Mouse (Mus musculus) CH12.LX (cell line): Measurements from ENCODE around the gene Pex16. TPM values are rescaled to one million over a fixed set of nuclear protein-coding genes. Genes with fewer than 3 reads are reported as not detected.

Experiments
- DNase-seq: peaks from one replicate; pipeline ENCODE4 v3.0.0-alpha.2; 2013; ENCODE audit errors: extremely low read depth
- H3K27ac ChIP-seq: 2 replicates; pipeline ENCODE4 v1.5.1; 2012; ENCODE audit warnings: low read depth, mild to moderate bottlenecking, control low read depth, moderate library complexity; ENCODE audit not compliant: insufficient read depth
- H3K27me3 ChIP-seq: replicated peaks from 2 replicates; pipeline ENCODE3; 2012; ENCODE audit warnings: inconsistent platforms
- H3K36me3 ChIP-seq, 2 experiments: replicated peaks in 1 of 2; 2 replicates each; pipeline versions ENCODE3 to v1.6.1; 2012; ENCODE audit warnings: inconsistent platforms in 1 of 2, low read length in 1 of 2, mild to moderate bottlenecking in 1 of 2, mixed read lengths in 1 of 2, moderate library complexity in 1 of 2; ENCODE audit not compliant: control insufficient read depth in 1 of 2, insufficient read depth in 1 of 2
- H3K4me1 ChIP-seq, 2 experiments: 2 replicates each; pipeline ENCODE4 v1.6.1; 2012; ENCODE audit warnings: inconsistent platforms in 1 of 2, moderate library complexity in 1 of 2; ENCODE audit not compliant: insufficient read depth in 2 of 2, control insufficient read depth in 1 of 2
- H3K4me2 ChIP-seq: 2 replicates; pipeline ENCODE4 v1.6.1; 2012; ENCODE audit warnings: low read depth, mild to moderate bottlenecking, control low read depth; ENCODE audit not compliant: poor library complexity, insufficient read depth, severe bottlenecking
- H3K4me3 ChIP-seq, 3 experiments: fragments of 150-350 bp in 1 of 3; sonication (generic) in 1 of 3; replicated peaks in 1 of 3; 2 replicates each; pipeline versions ENCODE3 to v1.5.1; 2011 to 2012; ENCODE audit warnings: low read depth in 2 of 3, low read length in 2 of 3, mild to moderate bottlenecking in 2 of 3, moderate library complexity in 2 of 3, control low read depth in 1 of 3, improper control_type of control experiment in 1 of 3, inconsistent platforms in 1 of 3, mixed read lengths in 1 of 3; ENCODE audit not compliant: poor library complexity in 1 of 3
- H3K79me2 ChIP-seq: replicated peaks from 2 replicates; pipeline ENCODE4 v1.6.1; 2012; ENCODE audit warnings: mild to moderate bottlenecking, moderate library complexity; ENCODE audit not compliant: control insufficient read depth, poor library complexity, insufficient read depth, severe bottlenecking; ENCODE audit errors: extremely low read depth
- H3K9ac ChIP-seq: 2 replicates; pipeline ENCODE4 v1.6.1; 2012; ENCODE audit warnings: low read depth, mild to moderate bottlenecking, control low read depth, moderate library complexity; ENCODE audit not compliant: insufficient read depth
- H3K9me3 ChIP-seq: replicated peaks from 2 replicates; pipeline ENCODE3; 2012; ENCODE audit warnings: low read length, inconsistent platforms, mixed read lengths
- CHD1 ChIP-seq: IDR thresholded peaks from 2 replicates; pipeline ENCODE4 v1.6.1; 2012; ENCODE audit warnings: low read depth, low read length, improper control_type of control experiment, inconsistent platforms
- CHD2 ChIP-seq: IDR thresholded peaks from 2 replicates; pipeline ENCODE4 v1.6.1; 2011; ENCODE audit warnings: low read length, improper control_type of control experiment
- E2F4 ChIP-seq: IDR thresholded peaks from 2 replicates; pipeline ENCODE4 v1.6.1; 2011; ENCODE audit warnings: low read depth, low read length, improper control_type of control experiment; ENCODE audit not compliant: insufficient replicate concordance
- ELF1 ChIP-seq: IDR thresholded peaks from 2 replicates; pipeline ENCODE4 v1.6.1; 2014; ENCODE audit warnings: low read depth, mild to moderate bottlenecking, inconsistent platforms, low read length, improper control_type of control experiment
- EP300 ChIP-seq: IDR thresholded peaks from 2 replicates; pipeline ENCODE4 v1.6.1; 2011; ENCODE audit warnings: low read length, improper control_type of control experiment
- ETS1 ChIP-seq: conservative IDR thresholded peaks from 2 replicates; pipeline ENCODE4 v1.6.1; 2012; ENCODE audit warnings: low read depth, mild to moderate bottlenecking, inconsistent platforms, low read length, improper control_type of control experiment, moderate library complexity
- GABPA ChIP-seq: IDR thresholded peaks from 2 replicates; pipeline ENCODE4 v1.6.1; 2012; ENCODE audit warnings: low read depth, low read length, improper control_type of control experiment, inconsistent platforms; ENCODE audit not compliant: insufficient replicate concordance
- HCFC1 ChIP-seq: IDR thresholded peaks from 2 replicates; pipeline ENCODE4 v1.6.1; 2012; ENCODE audit warnings: low read depth, mild to moderate bottlenecking, inconsistent platforms, low read length, improper control_type of control experiment
- IRF4 ChIP-seq: IDR thresholded peaks from 2 replicates; pipeline ENCODE4 v1.6.1; 2014; ENCODE audit warnings: low read depth, mild to moderate bottlenecking, inconsistent platforms, low read length, improper control_type of control experiment
- JUND ChIP-seq: conservative IDR thresholded peaks from 2 replicates; pipeline ENCODE4 v1.6.1; 2011; ENCODE audit warnings: low read depth, low read length, improper control_type of control experiment
- KAT2A ChIP-seq: IDR thresholded peaks from 2 replicates; pipeline ENCODE4 v1.6.1; 2012; ENCODE audit warnings: low read length, improper control_type of control experiment, inconsistent platforms; ENCODE audit not compliant: insufficient replicate concordance
- MAZ ChIP-seq: IDR thresholded peaks from 2 replicates; pipeline ENCODE4 v1.6.1; 2012; ENCODE audit warnings: low read depth, mild to moderate bottlenecking, inconsistent platforms, low read length, improper control_type of control experiment, moderate library complexity
- MEF2A ChIP-seq: IDR thresholded peaks from 2 replicates; pipeline ENCODE4 v1.6.1; 2014; ENCODE audit warnings: low read depth, mild to moderate bottlenecking, inconsistent platforms, low read length, improper control_type of control experiment, borderline replicate concordance
- MXI1 ChIP-seq: IDR thresholded peaks from 2 replicates; pipeline ENCODE4 v1.6.1; 2011; ENCODE audit warnings: mild to moderate bottlenecking, low read depth, low read length, improper control_type of control experiment
- PAX5 ChIP-seq: IDR thresholded peaks from 2 replicates; pipeline ENCODE4 v1.6.1; 2012; ENCODE audit warnings: low read length, inconsistent platforms, mixed read lengths
- POLR2AphosphoS2 ChIP-seq: IDR thresholded peaks from 2 replicates; pipeline ENCODE4 v1.6.1; 2011; ENCODE audit warnings: low read depth, low read length, improper control_type of control experiment
- RAD21 ChIP-seq: IDR thresholded peaks from 2 replicates; pipeline ENCODE4 v1.6.1; 2011; ENCODE audit warnings: low read depth, mild to moderate bottlenecking, low read length, improper control_type of control experiment, moderate library complexity
- RCOR1 ChIP-seq: conservative IDR thresholded peaks from 2 replicates; pipeline ENCODE4 v1.6.1; 2012; ENCODE audit warnings: low read depth, mild to moderate bottlenecking, inconsistent platforms, low read length, improper control_type of control experiment
- SIN3A ChIP-seq: IDR thresholded peaks from 2 replicates; pipeline ENCODE4 v1.6.1; 2012; ENCODE audit warnings: low read length, improper control_type of control experiment, inconsistent platforms
- SMC3 ChIP-seq: IDR thresholded peaks from 2 replicates; pipeline ENCODE4 v1.6.1; 2011; ENCODE audit warnings: low read depth, low read length, improper control_type of control experiment
- TCF12 ChIP-seq: IDR thresholded peaks from 2 replicates; pipeline ENCODE4 v1.6.1; 2014; ENCODE audit warnings: low read depth, mild to moderate bottlenecking, inconsistent platforms, low read length, improper control_type of control experiment
- UBTF ChIP-seq: IDR thresholded peaks from 2 replicates; pipeline ENCODE4 v1.6.1; 2012; ENCODE audit warnings: low read depth, mild to moderate bottlenecking, inconsistent platforms, low read length, improper control_type of control experiment, moderate library complexity
- USF2 ChIP-seq: conservative IDR thresholded peaks from 2 replicates; pipeline ENCODE4 v1.6.1; 2011; ENCODE audit warnings: low read depth, low read length, improper control_type of control experiment
- ZNF384 ChIP-seq: IDR thresholded peaks from 2 replicates; pipeline ENCODE4 v1.6.1; 2012; ENCODE audit warnings: low read depth, low read length, improper control_type of control experiment, inconsistent platforms
- dilution Hi-C: fragments of 300-500 bp; cut with MboI; formaldehyde crosslinking; loops from 2 replicates; pipeline ENCODE4 v1.14.3; 2020; ENCODE audit warnings: low sequenced_read_pairs; ENCODE audit not compliant: extremely low pct_unique_long_range_greater_than_20kb, extremely low pct_ligation_motif_present
- in situ Hi-C: fragments of 300-500 bp; cut with MboI; formaldehyde crosslinking; loops from 3 replicates; pipeline ENCODE4 v1.14.3; 2019; ENCODE audit warnings: low sequenced_read_pairs, low pct_ligation_motif_present, low pct_unique_long_range_greater_than_20kb, mixed read lengths
- polyA plus RNA-seq: library from polyadenylated mRNA; unstranded; fragments of >175 nt; gene quantifications from 2 replicates; pipeline ENCODE4 v1.2.1, GENCODE M21; 2012; ENCODE audit warnings: low read depth; ENCODE audit not compliant: insufficient read length
- total RNA-seq, 2 experiments: library from RNA; depleted of rRNA; stranded (reverse); fragments of 300-350 nt in 1 of 2; fragments of >200 nt in 1 of 2; gene quantifications; 2 replicates each; pipeline ENCODE4 v1.2.3; 2012 to 2014

Pex16 gene
- total and polyA plus RNA-seq, 3 experiments, result 28.7 to 44.0 (median 36.6) TPM

GRCm38 (mm10) chr2:92362571-92363228, 11.8 kb upstream of the Pex16 start:
- TF ChIP-seq SIN3A, result no peak
- no peak for TF ChIP-seq RCOR1
- no peak for TF ChIP-seq ETS1
- no peak for TF ChIP-seq EP300
- no peak for TF ChIP-seq MAZ
- TF ChIP-seq GABPA, result no peak
- no peak for TF ChIP-seq POLR2AphosphoS2
- no peak for TF ChIP-seq CHD1
- TF ChIP-seq, all 38 proteins: peak for 0
- in situ Hi-C loops (no loop called here), dilution Hi-C loops (no loop called here)
- Histone ChIP-seq H3K27ac (no peak overlapping the region), H3K79me2 (no peaks in the 10 kb centered on the region), H3K27me3 (no peaks in the 10 kb centered on the region), H3K36me3 (peaks cover 43 to 70% of the 10 kb centered on the region in 2 experiments), H3K4me3 (no peak overlapping the region), H3K4me1 (peaks cover 0 to 3% of the 10 kb centered on the region in 2 experiments; a peak in 1 of 4 replicates), H3K4me2 (no peak overlapping the region), H3K9me3 (no peaks in the 10 kb centered on the region), H3K9ac (no peak overlapping the region)
- no peak for DNase-seq

GRCm38 (mm10) chr2:92364086-92364485, 10.4 kb upstream of the Pex16 start:
- Histone ChIP-seq H3K4me2 (no peak overlapping the region), H3K9ac (no peak overlapping the region), H3K27me3 (no peaks in the 10 kb centered on the region), H3K27ac (no peak overlapping the region), H3K36me3 (peaks cover 34 to 56% of the 10 kb centered on the region in 2 experiments), H3K79me2 (no peaks in the 10 kb centered on the region), H3K9me3 (no peaks in the 10 kb centered on the region), H3K4me3 (no peak overlapping the region), H3K4me1 (peaks cover 0 to 3% of the 10 kb centered on the region in 2 experiments; a peak in 1 of 4 replicates)
- in situ Hi-C loops (no loop called here), dilution Hi-C loops (no loop called here)
- no peak for TF ChIP-seq RAD21
- no peak for DNase-seq

GRCm38 (mm10) chr2:92365568-92365967, 8.9 kb upstream of the Pex16 start:
- H3K4me3 ChIP-seq, result no peak overlapping the region
- DNase-seq, result no peak
- H3K36me3 ChIP-seq, result peaks cover 19 to 42% of the 10 kb centered on the region in 2 experiments
- no peaks in the 10 kb centered on the region for H3K79me2 ChIP-seq
- TF ChIP-seq JUND, result no peak
- no peak for TF ChIP-seq CHD2
- TF ChIP-seq ETS1, result no peak
- no peak for TF ChIP-seq MAZ
- no peak for TF ChIP-seq MXI1
- TF ChIP-seq MEF2A, result no peak
- TF ChIP-seq UBTF, result no peak
- TF ChIP-seq POLR2AphosphoS2, result no peak
- TF ChIP-seq E2F4, result no peak
- TF ChIP-seq TCF12, result no peak
- TF ChIP-seq ELF1, result no peak
- no peak for TF ChIP-seq IRF4
- TF ChIP-seq EP300, result no peak
- TF ChIP-seq USF2, result no peak
- no peak for TF ChIP-seq KAT2A
- TF ChIP-seq PAX5, result no peak
- no peak for TF ChIP-seq ZNF384
- no peak for TF ChIP-seq HCFC1
- no peak for TF ChIP-seq SMC3
- in situ Hi-C loops (no loop called here), dilution Hi-C loops (no loop called here)
- no peak overlapping the region for H3K4me2 ChIP-seq
- no peak overlapping the region for H3K9ac ChIP-seq
- no peak overlapping the region for H3K27ac ChIP-seq
- H3K9me3 ChIP-seq, result no peaks in the 10 kb centered on the region
- no peaks in the 10 kb centered on the region for H3K27me3 ChIP-seq
- H3K4me1 ChIP-seq, result peaks cover 1 to 6% of the 10 kb centered on the region in 2 experiments
